Mouse (Mus musculus): ENCODE data around the gene Tmem135. TPM values are rescaled to one million over a fixed set of nuclear protein-coding genes. Genes with fewer than 3 reads are reported as not detected.

Tmem135 gene
- total and polyA plus RNA-seq, 3 experiments: 18.0 to 31.0 (median 30.0) TPM

- H3K4me1 ChIP-seq (ENCODE audit: control insufficient read depth in 1 of 2, insufficient read depth in 2 of 2): no peaks in the 10 kb centered on the region; a peak in 1 of 4 replicates
- DNase-seq (ENCODE audit: extremely low read depth): no peak
- H3K79me2 ChIP-seq (replicated peaks; ENCODE audit: control insufficient read depth, extremely low read depth, insufficient read depth, poor library complexity, severe bottlenecking): no peaks in the 10 kb centered on the region
- in situ Hi-C loops (cut with MboI; ENCODE audit: low pct_ligation_motif_present, low pct_unique_long_range_greater_than_20kb, low sequenced_read_pairs): loop anchor here (10.0 kb wide), 1 partner anchor 191 kb away; no protein-coding TSS in a partner anchor
- H3K36me3 ChIP-seq (replicated peaks in 1 of 2; ENCODE audit: control insufficient read depth in 1 of 2, insufficient read depth in 1 of 2, low read length in 1 of 2): no peaks in the 10 kb centered on the region
- H3K9me3 ChIP-seq (replicated peaks; ENCODE audit: low read length): no peaks in the 10 kb centered on the region
- peaks cover 2% of the 10 kb centered on the region for H3K27me3 ChIP-seq (replicated peaks)
- TF ChIP-seq JUND (conservative IDR thresholded peaks at IDR 0.05; ENCODE audit: low read depth, low read length) (no peak), NELFE (IDR thresholded peaks at IDR 0.05; ENCODE audit: low read depth, low read length) (no peak), MXI1 (IDR thresholded peaks at IDR 0.05; ENCODE audit: low read depth, low read length) (no peak), MEF2A (IDR thresholded peaks at IDR 0.05; ENCODE audit: borderline replicate concordance, low read depth, low read length) (no peak), CHD2 (IDR thresholded peaks at IDR 0.05; ENCODE audit: low read length) (no peak), ZMIZ1 (IDR thresholded peaks at IDR 0.05; ENCODE audit: low read depth, low read length) (no peak), E2F4 (IDR thresholded peaks at IDR 0.05; ENCODE audit: insufficient replicate concordance, low read depth, low read length) (no peak), EP300 (IDR thresholded peaks at IDR 0.05; ENCODE audit: low read length) (no peak), USF2 (conservative IDR thresholded peaks at IDR 0.05; ENCODE audit: low read depth, low read length) (no peak), RAD21 (IDR thresholded peaks at IDR 0.05; ENCODE audit: low read depth, low read length) (no peak), KAT2A (IDR thresholded peaks at IDR 0.05; ENCODE audit: insufficient replicate concordance, low read length) (no peak)
- no peak overlapping the region for H3K9ac ChIP-seq (ENCODE audit: insufficient read depth, low read depth)
- no peak overlapping the region for H3K4me3 ChIP-seq (replicated peaks in 1 of 3; ENCODE audit: low read depth in 2 of 3, low read length in 2 of 3, poor library complexity in 1 of 3)
- dilution Hi-C loops (cut with MboI; ENCODE audit: extremely low pct_ligation_motif_present, extremely low pct_unique_long_range_greater_than_20kb, low sequenced_read_pairs): no loop called here
- no peak overlapping the region for H3K27ac ChIP-seq (ENCODE audit: insufficient read depth, low read depth)
- H3K4me2 ChIP-seq (ENCODE audit: insufficient read depth, low read depth, poor library complexity, severe bottlenecking): no peak overlapping the region
Observed at GRCm38 (mm10) chr7:89355519-89356255, 48.3 kb downstream of the Tmem135 start.

DNA sequence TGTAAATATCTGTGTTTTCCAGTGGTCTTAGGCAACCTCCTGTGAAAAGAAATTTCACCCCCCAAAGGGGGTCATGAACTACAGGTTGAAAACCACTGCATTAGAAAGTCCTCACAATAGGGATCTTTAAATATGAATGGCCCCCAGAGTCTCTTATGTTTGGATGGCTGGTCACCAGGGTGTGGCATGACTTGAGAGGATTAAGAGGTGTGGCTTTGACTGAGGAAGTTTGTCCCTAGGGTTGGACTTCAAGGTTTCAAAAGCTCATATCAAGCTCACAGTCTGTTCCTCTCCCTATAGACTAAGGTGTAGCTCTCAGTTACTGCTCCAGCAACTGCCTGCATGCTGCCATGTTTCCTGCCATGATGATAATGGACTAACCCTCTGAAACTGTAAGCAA is 62.0 kb downstream of the Tmem135 start:
- DNase-seq (ENCODE audit: extremely low read depth): no peak
- H3K27me3 ChIP-seq (replicated peaks): no peaks in the 10 kb centered on the region
- TF ChIP-seq SIN3A (IDR thresholded peaks at IDR 0.05; ENCODE audit: low read length) (no peak), RAD21 (IDR thresholded peaks at IDR 0.05; ENCODE audit: low read depth, low read length) (no peak), UBTF (IDR thresholded peaks at IDR 0.05; ENCODE audit: low read depth, low read length) (no peak), ETS1 (conservative IDR thresholded peaks at IDR 0.05; ENCODE audit: low read depth, low read length) (no peak), MAFK (IDR thresholded peaks at IDR 0.05; ENCODE audit: insufficient replicate concordance, low read length) (no peak), HCFC1 (IDR thresholded peaks at IDR 0.05; ENCODE audit: low read depth, low read length) (no peak), MEF2A (IDR thresholded peaks at IDR 0.05; ENCODE audit: borderline replicate concordance, low read depth, low read length) (no peak), ZMIZ1 (IDR thresholded peaks at IDR 0.05; ENCODE audit: low read depth, low read length) (no peak), USF1 (IDR thresholded peaks at IDR 0.05; ENCODE audit: low read depth, low read length) (no peak), CTCF (conservative IDR thresholded peaks at IDR 0.05 in 1 of 2, IDR thresholded peaks at IDR 0.05 in 1 of 2; ENCODE audit: low read depth in 2 of 2, low read length in 2 of 2) (no peak), E2F4 (IDR thresholded peaks at IDR 0.05; ENCODE audit: insufficient replicate concordance, low read depth, low read length) (no peak), CHD1 (IDR thresholded peaks at IDR 0.05; ENCODE audit: low read depth, low read length) (no peak), USF2 (conservative IDR thresholded peaks at IDR 0.05; ENCODE audit: low read depth, low read length) (no peak), JUN (IDR thresholded peaks at IDR 0.05; ENCODE audit: insufficient read depth, low read depth, low read length) (no peak)

More for the DNA sequence above, 62.0 kb downstream of the Tmem135 start:
- Histone ChIP-seq H3K27ac (ENCODE audit: insufficient read depth, low read depth) (no peak overlapping the region), H3K36me3 (replicated peaks in 1 of 2; ENCODE audit: control insufficient read depth in 1 of 2, insufficient read depth in 1 of 2, low read length in 1 of 2) (no peaks in the 10 kb centered on the region), H3K4me1 (ENCODE audit: control insufficient read depth in 1 of 2, insufficient read depth in 2 of 2) (peaks cover 5 to 21% of the 10 kb centered on the region in 2 experiments; a peak in 3 of 4 replicates), H3K9me3 (replicated peaks; ENCODE audit: low read length) (no peaks in the 10 kb centered on the region), H3K4me3 (replicated peaks in 1 of 3; ENCODE audit: low read depth in 2 of 3, low read length in 2 of 3, poor library complexity in 1 of 3) (no peak overlapping the region), H3K9ac (ENCODE audit: insufficient read depth, low read depth) (no peak overlapping the region), H3K79me2 (replicated peaks; ENCODE audit: control insufficient read depth, extremely low read depth, insufficient read depth, poor library complexity, severe bottlenecking) (peaks cover 10% of the 10 kb centered on the region; the same call in 1 of the 2 replicates), H3K4me2 (ENCODE audit: insufficient read depth, low read depth, poor library complexity, severe bottlenecking) (no peak overlapping the region)
- dilution Hi-C loops (cut with MboI; ENCODE audit: extremely low pct_ligation_motif_present, extremely low pct_unique_long_range_greater_than_20kb, low sequenced_read_pairs) (no loop called here), in situ Hi-C loops (cut with MboI; ENCODE audit: low pct_ligation_motif_present, low pct_unique_long_range_greater_than_20kb, low sequenced_read_pairs) (no loop called here)

Measured in CH12.LX (cell line).